Mouse (Mus musculus) embryonic stem cell, embryonic (primary cell): ENCODE results near the gene Idh2.

Experiments used
- CTCF ChIA-PET, 4 experiments: fragments of 300-600 bp in 2 of 4; fragments of 350-600 bp in 2 of 4; sonication (Branson Sonifier 250); formaldehyde crosslinking; loops; one replicate each; lab custom pipeline; 2022; ENCODE audit warnings: inconsistent platforms in 2 of 4; lab: Charles Lee
- POLR2A ChIA-PET, 4 experiments: fragments of 300-600 bp in 2 of 4; fragments of 350-600 bp in 2 of 4; sonication (Branson Sonifier 250); formaldehyde crosslinking; loops; one replicate each; lab custom pipeline; 2022; ENCODE audit warnings: antibody characterized with exemption in 4 of 4, inconsistent platforms in 1 of 4; lab: Charles Lee

Idh2 gene

DNA sequence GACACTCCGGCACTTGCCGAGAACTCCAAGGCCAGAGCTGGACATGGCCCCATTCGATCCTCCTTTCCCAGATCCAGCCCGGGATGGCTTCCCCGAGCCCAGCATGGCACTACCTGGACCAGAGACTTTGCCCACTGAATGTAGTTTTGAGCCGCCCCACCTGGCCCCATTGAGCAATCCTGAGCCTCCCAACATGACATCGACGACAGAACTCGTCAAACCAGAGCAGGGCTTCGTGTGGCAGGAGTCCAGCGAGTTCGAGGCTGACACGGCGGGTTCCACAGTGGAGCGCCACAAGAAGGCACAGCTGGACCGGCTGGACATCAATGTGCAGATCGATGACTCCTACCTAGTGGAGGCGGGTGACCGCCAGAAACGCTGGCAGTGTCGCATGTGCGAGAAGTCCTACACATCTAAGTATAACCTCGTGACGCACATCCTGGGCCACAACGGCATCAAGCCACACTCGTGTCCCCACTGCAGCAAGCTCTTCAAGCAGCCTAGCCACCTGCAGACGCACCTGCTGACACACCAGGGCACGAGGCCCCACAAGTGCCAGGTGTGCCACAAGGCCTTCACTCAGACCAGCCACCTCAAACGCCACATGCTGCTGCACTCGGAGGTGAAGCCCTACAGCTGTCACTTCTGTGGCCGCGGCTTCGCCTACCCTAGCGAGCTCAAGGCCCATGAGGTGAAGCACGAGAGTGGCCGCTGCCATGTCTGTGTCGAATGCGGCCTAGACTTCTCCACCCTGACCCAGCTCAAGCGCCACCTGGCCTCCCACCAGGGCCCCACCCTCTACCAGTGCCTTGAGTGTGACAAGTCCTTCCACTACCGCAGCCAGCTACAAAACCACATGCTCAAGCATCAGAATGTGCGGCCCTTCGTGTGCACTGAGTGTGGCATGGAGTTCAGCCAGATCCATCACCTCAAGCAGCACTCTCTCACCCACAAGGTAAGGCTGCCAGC lies 33.3 kb downstream of the Idh2 start:
- CTCF ChIA-PET = interaction anchor here in 2 of 4 experiments (0.6 to 1.4 kb wide), 6 partner anchors 29 to 296 kb away, joined by 3 to 4 read pairs (median 3); partner anchors contain the start of gene Hddc3 (in 1 of the 2)

DNA sequence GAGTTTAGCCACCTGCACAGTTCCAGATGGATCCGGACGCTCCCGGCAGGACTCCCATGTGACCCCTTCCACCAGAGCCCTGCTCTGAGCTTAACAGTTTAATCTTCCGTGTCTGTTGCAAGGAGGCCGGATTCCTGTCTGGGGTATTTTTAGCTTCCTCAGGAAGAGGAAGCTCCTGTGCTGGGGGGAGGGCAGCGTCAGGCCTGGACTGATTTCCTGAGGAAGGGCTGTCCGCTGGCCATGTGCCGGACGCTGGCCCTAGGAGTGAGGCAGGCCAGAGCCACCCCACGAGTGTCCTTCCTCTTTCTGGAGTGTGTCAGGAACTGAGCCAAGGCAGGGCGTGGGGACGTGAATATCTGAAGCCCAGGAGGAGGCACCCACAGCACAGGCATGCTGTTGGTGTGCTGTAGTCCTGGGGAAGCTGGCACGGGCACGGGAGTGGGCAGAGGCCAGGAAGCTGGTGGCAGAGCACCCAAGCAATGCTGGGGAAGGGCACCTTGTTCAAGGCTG lies 36.3 kb downstream of the Idh2 start:
- ChIA-PET CTCF (interaction anchor here in 2 of 4 experiments (0.5 to 1.5 kb wide), 7 partner anchors 54 to 301 kb away, joined by 3 to 21 read pairs (median 4); partner anchors contain the start of gene Zfp710 (in 1 of the 2)), POLR2A (interaction anchor here (0.5 to 6.1 kb wide), 62 partner anchors 8 to 245 kb away, joined by 3 to 47 read pairs (median 4); partner anchors contain the start of genes Idh2 (in 2 of the 4), Zfp710 (in 2 of the 4) and Rccd1 (in 1 of the 4))

More for the DNA sequence above, 33.3 kb downstream of the Idh2 start:
- POLR2A ChIA-PET = interaction anchor here in 2 of 4 experiments (0.6 to 6.1 kb wide), 30 partner anchors 9 to 104 kb away, joined by 3 to 47 read pairs (median 4); partner anchors contain the start of gene Idh2 (in 2 of the 2)

DNA sequence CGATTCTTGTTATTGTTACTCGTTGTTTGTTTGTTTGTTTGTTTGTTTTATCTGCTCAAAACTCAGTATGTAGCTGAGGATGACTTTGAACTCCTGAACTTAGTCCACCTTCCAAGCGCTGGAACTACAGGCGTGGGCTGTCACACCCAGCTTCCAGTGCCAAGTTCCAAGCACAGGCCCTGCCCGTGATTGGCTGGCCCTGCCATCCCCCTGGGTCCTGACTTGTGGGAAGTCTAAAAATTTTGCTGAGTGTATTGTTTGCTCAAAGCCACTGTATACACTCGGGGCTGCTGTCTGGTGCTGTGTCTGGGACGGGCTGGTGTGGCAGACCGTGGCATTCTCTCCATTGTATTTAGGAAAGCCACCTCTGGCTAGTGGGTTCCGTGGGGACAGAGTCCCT lies 37.4 kb downstream of the Idh2 start:
- ChIA-PET POLR2A (interaction anchor here in 3 of 4 experiments (0.6 to 6.1 kb wide), 34 partner anchors 8 to 246 kb away, joined by 3 to 47 read pairs (median 5); partner anchors contain the start of genes Idh2 (in 2 of the 3), Zfp710 (in 2 of the 3) and Rccd1 (in 1 of the 3)), CTCF (interaction anchor here in 2 of 4 experiments (0.5 to 1.2 kb wide), 2 partner anchors 18 to 53 kb away, joined by 3 read pairs; partner anchors contain the start of gene Zfp710 (in 1 of the 2))

DNA sequence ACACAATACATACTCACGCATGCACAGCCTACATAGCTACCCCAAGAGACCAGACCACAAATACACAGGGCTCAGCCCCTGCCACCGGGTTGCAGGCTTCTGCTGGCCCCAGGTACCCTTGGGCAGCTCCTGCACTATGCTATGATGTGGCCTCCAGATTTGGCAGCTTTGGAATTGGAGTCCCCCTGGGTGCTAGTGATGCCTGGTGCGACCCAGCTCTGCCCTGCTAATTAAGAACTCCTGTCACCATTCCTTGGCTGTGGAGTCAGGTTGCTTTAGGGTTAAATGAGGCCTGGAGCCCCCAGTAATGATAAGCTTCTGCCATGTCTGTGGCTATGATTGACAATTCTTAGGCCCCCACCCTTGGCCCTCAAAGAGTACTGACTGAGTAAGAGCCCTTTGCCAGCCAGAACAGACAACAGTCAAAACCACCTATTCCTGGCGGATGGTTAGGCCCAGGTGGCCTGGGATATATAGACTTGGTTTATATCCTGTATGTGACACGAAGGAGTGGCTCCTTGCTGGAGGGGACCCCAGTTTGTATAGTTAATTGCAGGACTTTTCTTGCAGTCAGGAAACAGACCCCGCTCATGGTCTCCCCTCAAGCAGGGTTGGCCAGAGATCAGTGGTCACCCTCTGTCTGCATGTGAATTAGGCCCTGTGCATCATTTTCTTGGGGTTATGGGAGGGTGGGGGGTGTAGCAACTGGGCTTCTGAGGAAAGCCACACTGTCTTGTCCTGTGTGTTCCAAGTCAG lies 38.1 kb downstream of the Idh2 start:
- ChIA-PET POLR2A (interaction anchor here in 3 of 4 experiments (0.6 to 6.1 kb wide), 30 partner anchors 10 to 216 kb away, joined by 3 to 47 read pairs (median 4); partner anchors contain the start of genes Zfp710 (in 2 of the 3) and Idh2 (in 1 of the 3)), CTCF (no interaction called here)

DNA sequence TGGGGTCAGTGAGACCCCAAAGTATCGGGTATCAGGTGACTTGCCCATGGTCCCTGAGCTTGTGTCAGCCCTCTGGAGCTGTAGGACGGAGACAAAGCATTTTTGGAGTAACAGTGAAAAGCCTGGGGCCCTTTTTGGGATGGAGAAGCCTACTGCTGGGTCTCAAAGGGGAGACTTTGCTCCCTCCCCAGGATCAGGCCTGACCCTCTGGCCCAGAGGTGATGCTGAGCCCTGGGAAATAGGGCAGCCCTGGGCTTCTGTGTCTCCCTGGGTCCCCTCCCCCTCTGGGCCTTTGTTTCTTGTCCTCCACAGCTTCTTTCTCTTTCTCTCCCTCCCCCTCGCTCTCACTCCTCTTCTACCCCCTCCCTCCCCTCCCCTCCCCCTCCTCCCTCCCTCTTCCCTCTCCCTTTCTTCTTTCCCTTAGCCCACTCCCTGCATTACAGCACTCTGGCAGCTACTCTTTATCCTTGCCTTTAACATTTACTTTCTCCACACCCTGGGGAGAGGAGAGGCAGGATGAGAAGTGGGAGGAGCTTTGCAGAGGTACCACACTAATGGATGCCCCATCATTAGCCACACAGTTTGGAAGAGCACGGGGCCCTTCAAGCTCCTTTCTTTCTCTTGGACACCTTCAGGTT lies 39.1 kb downstream of the Idh2 start:
- CTCF ChIA-PET = interaction anchor here in 2 of 4 experiments (0.6 kb wide), 4 partner anchors 25 to 730 kb away, joined by 3 to 5 read pairs (median 4); no protein-coding TSS in a partner anchor
- POLR2A ChIA-PET = interaction anchor here in 2 of 4 experiments (0.6 to 3.4 kb wide), 20 partner anchors 9 to 78 kb away, joined by 3 to 21 read pairs (median 3); partner anchors contain the start of genes Zfp710 (in 2 of the 2) and Idh2 (in 1 of the 2)

DNA sequence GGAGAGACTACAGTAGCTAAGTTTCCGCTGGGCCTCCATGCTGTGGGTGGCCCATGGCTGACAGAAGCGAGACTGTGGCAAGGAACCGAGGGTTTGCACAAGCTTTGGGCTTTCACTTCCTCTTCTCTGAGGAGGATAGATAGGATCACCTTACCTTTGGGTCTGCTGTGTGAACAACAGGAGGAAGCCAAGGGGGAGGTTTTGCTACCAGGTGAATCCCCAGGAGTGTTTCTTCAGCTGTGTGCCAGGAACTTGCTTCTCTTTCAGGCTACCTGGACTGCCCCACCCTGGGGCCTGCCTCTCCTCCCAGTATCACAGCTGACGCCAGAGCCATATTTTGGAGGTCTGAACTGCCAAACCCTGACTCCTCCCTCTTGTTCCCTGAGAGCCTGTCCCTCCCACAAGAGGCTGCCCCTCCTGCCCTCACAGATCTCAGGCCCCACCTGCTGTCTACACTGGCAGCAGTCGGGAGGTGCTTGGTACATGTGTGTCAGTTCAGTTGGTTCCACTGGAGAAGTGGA lies 40.2 kb downstream of the Idh2 start:
- CTCF ChIA-PET = interaction anchor here in 2 of 4 experiments (0.5 to 1.1 kb wide), 3 partner anchors 10 to 85 kb away, joined by 3 read pairs; no protein-coding TSS in a partner anchor
- POLR2A ChIA-PET = interaction anchor here in 3 of 4 experiments (0.6 to 2.0 kb wide), 13 partner anchors 9 to 147 kb away, joined by 3 to 7 read pairs (median 4); partner anchors contain the start of gene Zfp710 (in 1 of the 3)

DNA sequence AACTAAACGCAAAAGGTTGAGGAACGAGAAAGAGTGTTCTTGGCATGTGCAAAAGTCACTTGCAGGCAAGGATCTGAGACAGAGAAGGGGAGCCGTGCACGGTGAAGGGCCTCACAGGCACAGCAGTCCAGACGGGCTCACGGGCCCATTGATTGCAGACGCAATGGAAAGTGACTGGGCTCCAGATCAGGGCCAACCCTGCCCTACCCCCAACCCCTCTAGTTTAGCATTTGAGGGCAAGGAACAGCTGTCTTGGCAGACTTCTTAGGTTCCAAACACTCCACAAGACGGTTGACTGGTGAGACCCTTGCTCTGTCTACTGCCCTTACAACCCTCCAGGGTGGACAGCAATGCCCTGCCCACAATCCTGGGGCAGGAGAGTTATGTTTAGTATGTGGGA lies 41.7 kb downstream of the Idh2 start:
- ChIA-PET POLR2A (interaction anchor here in 3 of 4 experiments (0.7 to 2.0 kb wide), 11 partner anchors 8 to 49 kb away, joined by 3 to 7 read pairs (median 5); partner anchors contain the start of gene Zfp710 (in 1 of the 3)), CTCF (interaction anchor here in 1 of 4 experiments (0.6 kb wide), 1 partner anchor 977 kb away, joined by 3 read pairs; no protein-coding TSS in a partner anchor)

DNA sequence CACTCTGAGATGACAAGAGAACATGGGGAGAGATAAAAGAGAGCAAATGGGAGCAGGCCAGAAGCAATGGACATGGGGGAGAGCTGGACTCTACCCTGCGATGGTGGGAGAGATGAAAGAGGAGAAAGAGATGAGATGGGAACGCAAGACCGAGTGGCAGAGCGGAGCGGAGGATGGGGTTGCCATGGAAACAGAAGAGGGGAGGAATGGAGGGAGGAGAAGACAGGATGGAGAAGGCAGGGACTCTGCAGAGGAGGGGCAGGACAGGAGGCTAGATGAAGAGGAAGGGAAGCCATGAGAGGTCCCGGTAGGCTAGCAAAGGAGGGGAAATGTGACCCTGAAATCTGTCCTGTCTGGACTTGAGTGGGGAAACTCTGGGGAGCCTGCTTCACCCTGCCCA lies 42.9 kb downstream of the Idh2 start:
- POLR2A ChIA-PET = interaction anchor here in 2 of 4 experiments (0.8 to 1.3 kb wide), 14 partner anchors 9 to 84 kb away, joined by 3 to 7 read pairs (median 4); no protein-coding TSS in a partner anchor
- CTCF ChIA-PET = interaction anchor here in 1 of 4 experiments (0.9 kb wide), 1 partner anchor 12 kb away, joined by 3 read pairs; no protein-coding TSS in a partner anchor

DNA sequence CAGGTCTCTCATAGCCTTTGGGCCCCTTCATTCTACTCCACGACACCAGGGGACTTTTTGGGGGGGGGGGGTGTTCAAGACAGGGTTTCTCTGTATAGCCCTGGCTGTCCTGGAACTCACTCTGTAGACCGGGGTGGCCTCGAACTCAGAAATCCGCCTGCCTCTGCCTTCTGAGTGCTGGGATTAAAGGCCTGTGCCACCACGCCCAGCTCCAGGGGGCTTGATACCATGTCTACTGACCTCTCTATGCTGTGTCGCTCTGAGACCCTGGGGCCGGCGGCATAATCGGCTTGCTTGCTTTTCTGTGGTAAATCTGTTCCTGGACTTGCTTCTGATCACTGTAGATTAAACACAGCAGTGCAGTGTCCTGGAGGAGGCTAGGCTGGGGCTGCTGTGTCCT lies 44.0 kb downstream of the Idh2 start:
- ChIA-PET CTCF (interaction anchor here in 3 of 4 experiments (0.6 to 1.2 kb wide), 3 partner anchors 15 to 38 kb away, joined by 3 to 10 read pairs (median 3); no protein-coding TSS in a partner anchor), POLR2A (interaction anchor here in 3 of 4 experiments (0.6 to 1.8 kb wide), 15 partner anchors 8 to 101 kb away, joined by 3 to 7 read pairs (median 4); partner anchors contain the start of gene Zfp710 (in 1 of the 3))

DNA sequence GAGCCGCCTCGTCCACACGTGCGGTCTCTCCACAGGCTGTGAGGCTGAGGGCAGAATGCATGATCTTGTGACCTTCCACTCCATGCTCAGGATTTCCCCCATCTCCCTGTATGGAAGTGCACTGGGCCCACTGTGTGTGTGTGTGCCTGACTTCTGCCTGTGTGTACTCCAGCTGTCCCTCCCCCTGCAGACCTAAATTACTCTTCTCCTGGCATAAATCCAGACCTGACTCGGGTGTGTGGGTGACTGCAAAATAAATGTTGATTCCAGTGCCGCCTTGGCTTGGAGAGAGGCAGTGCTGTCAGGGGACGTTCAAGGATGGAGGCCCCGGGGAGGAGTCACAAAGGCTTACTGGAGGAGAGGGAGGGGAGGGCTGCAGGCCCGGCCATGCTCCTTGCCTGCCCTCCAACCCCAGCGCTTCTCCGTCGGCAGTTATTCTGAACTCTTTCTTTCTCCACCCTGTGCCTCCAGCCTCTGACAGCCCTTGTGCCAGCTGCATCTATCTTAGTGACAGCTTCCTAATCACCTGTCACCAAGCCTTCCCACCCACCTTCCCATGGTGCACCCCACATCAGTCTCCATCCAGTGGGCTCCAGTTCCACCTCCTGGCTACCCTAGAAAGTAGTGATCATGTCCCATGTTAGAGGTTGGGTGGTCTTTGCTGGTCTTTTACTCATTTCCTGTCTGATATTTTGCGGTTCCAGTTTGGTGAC lies 45.4 kb downstream of the Idh2 start:
- ChIA-PET CTCF (interaction anchor here in 1 of 4 experiments (0.5 to 1.2 kb wide), 2 partner anchors 37 to 60 kb away, joined by 3 to 5 read pairs; no protein-coding TSS in a partner anchor), POLR2A (interaction anchor here (0.6 to 1.8 kb wide), 13 partner anchors 9 to 173 kb away, joined by 3 to 9 read pairs (median 4); no protein-coding TSS in a partner anchor)

DNA sequence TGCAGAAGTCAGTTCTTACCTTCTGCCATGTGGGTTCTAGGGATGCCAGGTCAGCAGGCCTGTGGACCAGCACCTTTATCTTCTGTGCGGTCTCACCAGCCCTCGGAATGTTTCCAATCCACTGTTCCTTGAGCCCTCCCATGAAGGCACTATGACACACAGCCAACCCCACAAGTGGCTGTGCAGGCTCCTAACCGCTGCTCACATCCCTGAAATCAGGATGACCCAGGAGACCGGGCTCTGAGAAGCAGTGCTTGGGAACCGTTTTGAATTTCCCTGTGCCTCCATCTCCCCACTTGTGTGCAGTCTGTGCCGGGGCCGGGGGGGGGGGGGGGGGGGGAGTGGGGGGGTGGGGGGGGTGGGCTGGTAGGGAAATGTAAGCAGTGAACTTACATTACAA lies 46.9 kb downstream of the Idh2 start:
- ChIA-PET POLR2A (interaction anchor here in 2 of 4 experiments (1.3 to 4.2 kb wide), 4 partner anchors 10 to 16 kb away, joined by 5 to 23 read pairs (median 10); no protein-coding TSS in a partner anchor), CTCF (no interaction called here)

DNA sequence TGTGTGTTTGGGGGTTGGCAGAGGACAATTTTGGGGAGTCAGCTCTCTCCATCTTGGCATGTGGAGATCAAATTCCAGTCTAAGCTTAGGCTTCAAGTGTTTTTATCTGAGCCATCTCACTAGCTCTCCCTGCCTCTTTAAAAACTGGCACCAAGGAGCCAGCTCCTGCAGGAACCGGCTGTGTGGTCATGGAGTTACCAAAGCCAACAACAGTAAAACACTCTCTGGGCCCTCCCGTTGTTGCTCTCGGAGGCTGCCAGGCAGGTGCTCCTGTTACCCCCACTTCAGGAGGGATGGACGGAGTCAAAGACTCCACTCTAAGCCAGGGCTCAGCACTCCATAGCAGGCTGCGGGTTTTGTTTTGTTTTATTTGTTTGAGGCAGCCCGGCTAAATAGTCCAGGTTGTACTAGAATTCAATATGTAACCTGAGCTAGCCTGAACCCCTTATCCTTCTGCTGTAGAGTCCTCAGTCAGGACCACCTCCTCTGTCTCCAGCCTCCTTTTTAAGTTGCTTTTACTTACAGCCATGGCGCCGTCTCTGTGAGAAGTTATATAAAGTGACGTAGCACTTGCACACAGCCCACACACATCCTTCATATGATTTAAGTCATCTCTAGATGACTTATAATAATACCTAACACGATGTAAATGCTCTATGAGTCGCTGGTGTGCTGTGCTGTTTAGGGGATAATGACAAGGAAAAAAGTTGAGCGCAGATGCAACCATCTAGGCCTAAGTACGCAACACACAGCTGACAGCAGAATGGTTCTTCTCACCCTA lies 48.3 kb downstream of the Idh2 start:
- ChIA-PET CTCF (interaction anchor here in 2 of 4 experiments (0.6 to 1.1 kb wide), 3 partner anchors 42 to 74 kb away, joined by 3 to 8 read pairs (median 3); partner anchors contain the start of gene Zfp710 (in 1 of the 2)), POLR2A (interaction anchor here in 3 of 4 experiments (0.5 to 30.7 kb wide), 21 partner anchors 9 to 75 kb away, joined by 3 to 515 read pairs (median 4); partner anchors contain the start of genes Idh2 (in 1 of the 3) and Zfp710 (in 1 of the 3))

DNA sequence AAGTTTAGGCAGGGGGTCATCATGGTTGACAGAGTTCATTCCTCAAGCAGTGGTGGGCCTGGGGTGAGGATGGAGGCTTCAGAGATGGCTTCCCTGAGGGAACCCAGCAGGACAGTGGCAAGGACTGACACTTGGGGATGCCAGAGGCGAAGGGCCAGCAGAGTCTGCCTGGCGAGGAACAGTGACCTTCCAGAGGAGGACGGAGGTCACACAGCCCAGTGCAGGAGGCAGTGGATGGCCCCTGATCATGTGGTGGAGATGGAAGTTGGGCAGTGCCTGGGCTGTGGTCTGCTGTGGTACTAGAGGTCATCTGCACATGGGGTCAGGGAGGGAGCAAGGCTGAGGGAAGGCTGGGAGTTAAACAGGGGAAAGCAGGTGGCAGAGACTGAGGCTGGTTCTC lies 49.9 kb downstream of the Idh2 start:
- ChIA-PET POLR2A (interaction anchor here in 3 of 4 experiments (0.6 to 30.7 kb wide), 13 partner anchors 8 to 409 kb away, joined by 3 to 515 read pairs (median 5); partner anchors contain the start of gene Zfp710 (in 2 of the 3)), CTCF (interaction anchor here in 2 of 4 experiments (0.5 to 1.4 kb wide), 3 partner anchors 19 to 206 kb away, joined by 3 read pairs; no protein-coding TSS in a partner anchor)
